Comparison of ENCODE assay signal across 31 mouse cellular contexts in genomic region chr8:73017601-73018000, GRCm38 (mm10).
DNase-seq lines count a peak whose midpoint lies in the region; ATAC-seq and TF ChIP-seq lines count a peak whose summit lies in the region.
"Had no signal": no experiment of that assay in that cellular context is flagged by ENCODE, and none has a peak within 500 bp of the region (broad histone marks: within the 10 kb centered on the region; RNA-seq: fewer than 3 reads in every experiment).

No protein-coding gene starts in this region.

- TF ChIP-seq EP300 in liver, postnatal 0 days (IDR thresholded peaks at IDR 0.05; ENCODE audit: low read depth), result peak; percentile 65

- in situ Hi-C loops in Patski (cut with MboI; ENCODE audit: low pct_unique_long_range_greater_than_20kb), result no loop called here

- H3K27me3 ChIP-seq in Patski, result no peaks in the 10 kb centered on the region
- H3K27me3 ChIP-seq in liver, postnatal 0 days (ENCODE audit: insufficient read depth, low read length), result no peaks in the 10 kb centered on the region
- H3K27me3 ChIP-seq in midbrain, embryonic 14.5 days (ENCODE audit: control insufficient read depth, insufficient read depth, low read length), result no peaks in the 10 kb centered on the region
- H3K27me3 ChIP-seq: embryonic facial prominence, embryonic 13.5 days; heart, embryonic 15.5 days; hindbrain, embryonic 12.5 days; intestine, embryonic 15.5 days; limb, embryonic 13.5 days; megakaryocyte, embryonic 14.5 days; midbrain, embryonic 13.5 days had no signal

- POLR2A ChIA-PET in Patski (lab: Charles Lee), result no interaction called here

- peak overlapping the region; percentile 16; the same call in 1 of the 2 replicates for H3K27ac ChIP-seq in gastrocnemius, adult 2 months
- H3K27ac ChIP-seq in liver, postnatal 0 days (ENCODE audit: low read depth), result peak overlapping the region; percentile 83
- H3K27ac ChIP-seq in midbrain, embryonic 14.5 days (replicated peaks; ENCODE audit: low read depth, low read length), result no peak overlapping the region
- H3K27ac ChIP-seq: embryonic facial prominence, embryonic 13.5 days; heart, embryonic 10.5 days; heart, embryonic 15.5 days; hindbrain, embryonic 12.5 days; hindbrain, postnatal 0 days; intestine, embryonic 15.5 days; layer of hippocampus, adult 2 months; limb, embryonic 13.5 days; midbrain, embryonic 13.5 days had no signal

- no peak overlapping the region for H3K9ac ChIP-seq in liver, postnatal 0 days (replicated peaks)
- H3K9ac ChIP-seq in midbrain, embryonic 14.5 days (replicated peaks; ENCODE audit: low read length), result no peak overlapping the region
- H3K9ac ChIP-seq: embryonic facial prominence, embryonic 13.5 days; heart, embryonic 15.5 days; hindbrain, embryonic 12.5 days; intestine, embryonic 15.5 days; limb, embryonic 13.5 days; midbrain, embryonic 13.5 days had no signal

- H3K4me3 ChIP-seq in gastrocnemius, adult 2 months, result no peak overlapping the region
- H3K4me3 ChIP-seq in liver, postnatal 0 days (ENCODE audit: low read depth, low read length), result no peak overlapping the region
- H3K4me3 ChIP-seq in midbrain, embryonic 14.5 days (replicated peaks; ENCODE audit: low read depth, low read length), result no peak overlapping the region
- H3K4me3 ChIP-seq: embryonic facial prominence, embryonic 13.5 days; heart, embryonic 10.5 days; heart, embryonic 15.5 days; hindbrain, embryonic 12.5 days; intestine, embryonic 15.5 days; layer of hippocampus, adult 2 months; limb, embryonic 13.5 days; megakaryocyte, embryonic 14.5 days; midbrain, embryonic 13.5 days had no signal

- peak; percentile 44 for ATAC-seq in Patski
- peak; percentile 82 for ATAC-seq in liver, postnatal 0 days
- ATAC-seq in midbrain, embryonic 14.5 days (ENCODE audit: low FRiP score, low TSS enrichment), result no peak
- ATAC-seq: forebrain, embryonic 16.5 days; hindbrain, postnatal 0 days; intestine, embryonic 15.5 days; lung, postnatal 0 days; midbrain, embryonic 13.5 days had no signal

- no peak for TF ChIP-seq CTCF in gastrocnemius, adult 2 months (IDR thresholded peaks at IDR 0.05)
- no peak for TF ChIP-seq CTCF in Patski (IDR thresholded peaks at IDR 0.05)
- no peak for TF ChIP-seq CTCF in liver, postnatal 0 days (IDR thresholded peaks at IDR 0.05; ENCODE audit: low read depth)

- CTCF ChIA-PET in Patski (lab: Charles Lee), result interaction anchor here (1.0 kb wide), 1 partner anchor 116 kb away, joined by 3 read pairs; no protein-coding TSS in a partner anchor

- H3K9me3 ChIP-seq in liver, postnatal 0 days (ENCODE audit: low read length), result no peaks in the 10 kb centered on the region
- H3K9me3 ChIP-seq in midbrain, embryonic 14.5 days (ENCODE audit: control insufficient read depth, low read length), result no peaks in the 10 kb centered on the region
- H3K9me3 ChIP-seq: embryonic facial prominence, embryonic 13.5 days; heart, embryonic 10.5 days; heart, embryonic 15.5 days; hindbrain, embryonic 12.5 days; intestine, embryonic 15.5 days; limb, embryonic 13.5 days; megakaryocyte, embryonic 14.5 days; midbrain, embryonic 13.5 days had no signal

- DNase-seq in gastrocnemius, adult 2 months, result peak; percentile 21
- DNase-seq in gastrocnemius, adult 18-20 months (ENCODE audit: low spot score), result no peak
- DNase-seq in Patski (ENCODE audit: low read depth, low spot score), result no peak
- DNase-seq in adrenal gland, postnatal 14 days, result peak; percentile 22
- DNase-seq in liver, postnatal 0 days, result peak; percentile 15
- DNase-seq in midbrain, embryonic 14.5 days, result no peak
- no peak for DNase-seq in right cerebral cortex, postnatal 14 days
- DNase-seq: B cell, adult 2 months; cerebellum, adult 11 months; cerebellum, adult 9-11 months; gastrocnemius, postnatal 25 days; heart, postnatal 36 days; kidney, adult 2 months; kidney, postnatal 36 days; lung, adult 18-20 months; lung, postnatal 4 days; spleen, adult 18-20 months; thymus, adult 18-20 months; thymus, postnatal 25 days had no signal

- intact Hi-C loops in gastrocnemius, adult 2 months (cut with DNase I), result no loop called here

- H3K36me3 ChIP-seq in liver, postnatal 0 days (replicated peaks; ENCODE audit: insufficient read depth, low read length), result no peaks in the 10 kb centered on the region
- H3K36me3 ChIP-seq in midbrain, embryonic 14.5 days (ENCODE audit: control insufficient read depth, insufficient read depth, low read length), result no peaks in the 10 kb centered on the region
- H3K36me3 ChIP-seq: embryonic facial prominence, embryonic 13.5 days; heart, embryonic 10.5 days; heart, embryonic 15.5 days; hindbrain, embryonic 12.5 days; intestine, embryonic 15.5 days; limb, embryonic 13.5 days; midbrain, embryonic 13.5 days had no signal

- peaks cover 5% of the 10 kb centered on the region for H3K4me1 ChIP-seq in liver, postnatal 0 days (ENCODE audit: insufficient read depth)
- H3K4me1 ChIP-seq in midbrain, embryonic 14.5 days (ENCODE audit: control insufficient read depth, insufficient read depth, low read length), result no peaks in the 10 kb centered on the region
- H3K4me1 ChIP-seq: embryonic facial prominence, embryonic 13.5 days; heart, embryonic 10.5 days; heart, embryonic 15.5 days; hindbrain, embryonic 12.5 days; intestine, embryonic 15.5 days; limb, embryonic 13.5 days; megakaryocyte, embryonic 14.5 days; midbrain, embryonic 13.5 days had no signal

- WGBS in liver, postnatal 0 days (ENCODE audit: insufficient replicate concordance), result 69% methylated on average over 1 of the region's 1 CpGs
- WGBS in midbrain, embryonic 14.5 days, result 97% methylated on average over 1 of the region's 1 CpGs

- no peak overlapping the region for H3K4me2 ChIP-seq in liver, postnatal 0 days (ENCODE audit: low read depth, low read length)
- H3K4me2 ChIP-seq in midbrain, embryonic 14.5 days (ENCODE audit: low read length), result no peak overlapping the region
- H3K4me2 ChIP-seq: embryonic facial prominence, embryonic 13.5 days; heart, embryonic 15.5 days; hindbrain, embryonic 12.5 days; intestine, embryonic 15.5 days; limb, embryonic 13.5 days; midbrain, embryonic 13.5 days had no signal

Comparison
In these comparisons a context has a peak if more than half of its experiments do, and no peak if none do; other contexts are left out.
1. DNase-seq: peak in gastrocnemius, adult 2 months (single experiment), adrenal gland, postnatal 14 days (single experiment) and liver, postnatal 0 days (single experiment); none in gastrocnemius, adult 18-20 months (single experiment), Patski (single experiment), midbrain, embryonic 14.5 days (single experiment) and right cerebral cortex, postnatal 14 days (single experiment).